Mouse (Mus musculus) v-Abl transformed pro-B cells (cell line): ENCODE results near the gene Cacna2d4.
"Not testable (repeated sequence)": the region's sequence is repeated elsewhere in the genome, so short reads cannot be mapped to it uniquely, and the experiment has no call there.

ENCODE experiments used
- in situ Hi-C, 2 experiments: fragments of 400-800 bp; cut with MboI; formaldehyde crosslinking; loops; one replicate each; pipeline ENCODE4 v1.15.1; 2025; ENCODE audit not compliant: unreplicated experiment in 2 of 2

The Cacna2d4 gene

GRCm38 (mm10) chr6:119332111-119332510, 95.8 kb downstream of the Cacna2d4 start:
- in situ Hi-C loops: loop anchor here in 1 of 2 experiments (25.0 kb wide), 2 partner anchors 920 to 1145 kb away; partner anchors contain the start of genes Bms1 and Ret

GRCm38 (mm10) chr6:119333202-119333601, 96.9 kb downstream of the Cacna2d4 start:
- in situ Hi-C loops: loop anchor here in 1 of 2 experiments (25.0 kb wide), 2 partner anchors 921 to 1146 kb away; partner anchors contain the start of genes Bms1 and Ret

GRCm38 (mm10) chr6:119333831-119334230, 97.5 kb downstream of the Cacna2d4 start:
- in situ Hi-C loops: loop anchor here in 1 of 2 experiments (25.0 kb wide), 2 partner anchors 922 to 1147 kb away; partner anchors contain the start of genes Bms1 and Ret

- in situ Hi-C loops: loop anchor here in 1 of 2 experiments (25.0 kb wide), 2 partner anchors 924 to 1149 kb away; partner anchors contain the start of genes Bms1 and Ret
Observed at GRCm38 (mm10) chr6:119336124-119336523, 99.8 kb downstream of the Cacna2d4 start.

- in situ Hi-C loops: loop anchor here in 1 of 2 experiments (25.0 kb wide), 2 partner anchors 925 to 1150 kb away; partner anchors contain the start of genes Bms1 and Ret
Observed at GRCm38 (mm10) chr6:119337287-119337686, 101.0 kb downstream of the Cacna2d4 start.

GRCm38 (mm10) chr6:119338121-119338912, 102.0 kb downstream of the Cacna2d4 start:
- in situ Hi-C loops: loop anchor here in 1 of 2 experiments (25.0 kb wide), 2 partner anchors 926 to 1151 kb away; partner anchors contain the start of genes Bms1 and Ret

GRCm38 (mm10) chr6:119341409-119341808, 105.1 kb downstream of the Cacna2d4 start:
- in situ Hi-C loops: loop anchor here in 1 of 2 experiments (25.0 kb wide), 2 partner anchors 929 to 1154 kb away; partner anchors contain the start of genes Bms1 and Ret

GRCm38 (mm10) chr6:119346257-119346656, 109.9 kb downstream of the Cacna2d4 start:
- in situ Hi-C loops: loop anchor here (5.0 to 25.0 kb wide), 3 partner anchors 124 to 1159 kb away; partner anchors contain the start of genes Bms1 (in 1 of the 2) and Ret (in 1 of the 2)

GRCm38 (mm10) chr6:119347813-119348212, 111.5 kb downstream of the Cacna2d4 start:
- in situ Hi-C loops: loop anchor here (5.0 to 25.0 kb wide), 3 partner anchors 126 to 1161 kb away; partner anchors contain the start of genes Bms1 (in 1 of the 2) and Ret (in 1 of the 2)

- in situ Hi-C loops: loop anchor here (5.0 to 25.0 kb wide), 3 partner anchors 126 to 1161 kb away; partner anchors contain the start of genes Bms1 (in 1 of the 2) and Ret (in 1 of the 2)
Observed at GRCm38 (mm10) chr6:119348234-119348633, 111.9 kb downstream of the Cacna2d4 start.

- in situ Hi-C loops: loop anchor here (5.0 kb wide), 2 partner anchors 37 to 77 kb away; no protein-coding TSS in a partner anchor
Observed at GRCm38 (mm10) chr6:119350703-119351198, 114.4 kb downstream of the Cacna2d4 start.

- in situ Hi-C loops: loop anchor here (5.0 kb wide), 2 partner anchors 36 to 76 kb away; no protein-coding TSS in a partner anchor
Observed at GRCm38 (mm10) chr6:119351656-119352055, 115.3 kb downstream of the Cacna2d4 start.

GRCm38 (mm10) chr6:119352501-119352900, 116.2 kb downstream of the Cacna2d4 start:
- in situ Hi-C loops: loop anchor here (5.0 kb wide), 2 partner anchors 35 to 75 kb away; no protein-coding TSS in a partner anchor

GRCm38 (mm10) chr6:119358020-119358571, 121.8 kb downstream of the Cacna2d4 start:
- in situ Hi-C loops: no loop called here

- in situ Hi-C loops: not testable (repeated sequence)
Observed at GRCm38 (mm10) chr6:119360250-119360649, 123.9 kb downstream of the Cacna2d4 start.

GRCm38 (mm10) chr6:119360925-119361702, 124.8 kb downstream of the Cacna2d4 start:
- in situ Hi-C loops: no loop called here

GRCm38 (mm10) chr6:119363593-119363992, 127.3 kb downstream of the Cacna2d4 start:
- in situ Hi-C loops: no loop called here

GRCm38 (mm10) chr6:119366800-119367199, 130.5 kb downstream of the Cacna2d4 start:
- in situ Hi-C loops: not testable (repeated sequence)

GRCm38 (mm10) chr6:119367382-119367781, 131.1 kb downstream of the Cacna2d4 start:
- in situ Hi-C loops: no loop called here
